Mouse (Mus musculus): ENCODE results near the gene Btc. TPM values are rescaled to one million over a fixed set of nuclear protein-coding genes. Genes with fewer than 3 reads are reported as not detected.

The Btc gene
- total RNA-seq, 2 experiments from 2014 or later: 0.29 to 0.42 TPM

DNA sequence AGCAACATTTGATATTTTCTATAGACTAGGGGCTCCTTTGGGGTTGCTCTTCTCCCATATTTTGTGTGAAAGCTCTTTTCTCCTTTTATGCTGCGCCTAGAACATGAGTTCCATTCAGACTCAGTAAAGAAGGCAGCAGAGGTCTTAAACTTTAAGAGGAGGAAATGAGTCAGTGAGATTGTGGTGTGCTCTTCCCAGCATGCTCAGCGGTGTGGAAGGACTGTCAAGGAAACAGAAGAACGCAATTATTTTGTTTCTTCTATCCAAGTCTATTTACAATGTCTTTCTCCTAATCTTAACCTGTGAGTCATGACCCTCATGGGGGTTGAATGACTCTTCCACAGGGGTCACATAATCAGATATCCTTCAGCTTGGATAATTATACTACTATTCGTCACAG is 82.4 kb downstream of the Btc start:
- no peak for DNase-seq

DNA sequence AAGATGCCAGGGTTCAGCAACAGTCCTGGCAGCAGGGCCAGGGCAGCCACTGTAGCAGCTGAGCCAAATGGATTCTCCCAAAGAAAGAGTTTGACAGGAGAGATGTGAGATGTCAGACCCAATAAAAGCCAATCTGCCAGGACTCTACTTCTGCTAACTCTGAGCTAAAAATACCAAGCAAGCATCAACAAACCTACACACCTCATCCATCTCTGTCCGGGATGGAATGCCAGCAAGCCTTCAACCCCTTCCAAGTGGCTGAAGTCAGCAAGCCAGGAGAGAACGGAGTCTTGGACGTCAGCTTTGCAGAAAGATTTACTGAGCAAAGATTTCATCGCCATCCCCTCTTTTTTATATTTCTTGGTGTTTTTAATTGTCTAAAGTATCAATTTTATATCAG is 88.8 kb downstream of the Btc start:
- DNase-seq: no peak

DNA sequence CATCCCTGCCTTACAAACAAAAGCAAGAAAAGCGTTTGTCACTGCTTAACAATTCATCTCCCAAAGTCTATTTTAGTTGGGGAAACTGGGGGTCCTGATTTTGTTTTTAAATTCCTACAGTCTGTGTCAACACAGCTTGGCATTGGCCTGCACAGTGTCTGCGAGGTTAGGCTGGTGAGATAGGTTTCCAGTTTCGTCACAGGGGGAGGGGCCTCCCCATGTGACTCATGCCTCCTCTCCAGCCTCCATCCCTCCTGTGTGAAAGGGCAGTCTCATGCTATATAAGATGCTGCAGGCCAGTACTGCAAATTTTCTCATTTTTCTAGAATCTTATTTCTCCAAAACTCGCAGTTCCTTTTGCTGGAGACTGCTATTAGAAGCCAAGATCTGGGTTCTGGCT is 91.0 kb downstream of the Btc start:
- DNase-seq: no peak

DNA sequence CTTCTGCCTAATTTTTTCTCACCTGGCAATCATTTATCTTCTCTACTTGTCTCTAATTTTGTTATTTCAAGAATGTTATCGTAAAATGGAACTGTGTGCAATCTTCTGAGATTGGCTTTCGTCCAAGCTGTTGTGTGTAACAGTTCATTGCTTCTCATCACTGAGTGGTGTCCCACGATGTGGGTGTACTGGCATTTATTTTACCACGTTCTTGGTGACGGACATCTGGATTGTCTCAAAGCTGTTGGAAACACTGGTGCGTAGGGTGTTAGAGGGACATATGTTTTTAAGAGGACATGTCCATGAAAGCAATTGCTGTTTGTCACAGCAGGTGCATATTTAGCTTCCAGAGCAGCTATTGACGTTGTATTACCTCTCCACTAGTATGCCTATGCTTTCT is 94.2 kb downstream of the Btc start:
- DNase-seq: no peak

DNA sequence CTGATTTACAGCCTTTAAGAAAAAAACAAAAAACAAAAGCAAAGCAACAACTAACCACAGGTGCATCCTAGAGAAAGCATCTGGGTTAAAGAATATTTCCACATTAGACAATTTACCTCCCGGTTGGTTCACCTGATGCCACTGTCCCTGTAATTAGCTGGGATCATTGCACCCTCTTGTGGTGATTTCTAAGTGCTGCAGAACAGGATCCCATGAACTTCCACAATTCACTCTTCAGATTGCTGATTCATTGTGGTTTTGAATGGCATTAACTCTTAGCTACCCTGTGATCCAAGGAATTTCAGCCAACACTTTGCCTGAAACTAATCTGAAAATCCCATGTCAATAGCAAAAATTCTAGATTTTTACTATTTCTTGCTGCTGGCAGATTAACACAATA is 94.9 kb downstream of the Btc start:
- DNase-seq: no peak

Other genes starting within 250 kb of the Btc start
- gene Parm1, start 114.6 kb upstream of the Btc start, total RNA-seq (2021): 10 to 100 TPM; 13.7 to 14.2 TPM